Mouse (Mus musculus) MEL (cell line): ENCODE results near the gene Dnah17. TPM values are rescaled to one million over a fixed set of nuclear protein-coding genes. Genes with fewer than 3 reads are reported as not detected.

Source experiments
- DNase-seq: peaks from one replicate; pipeline ENCODE4 v3.0.0; 2011; ENCODE audit warnings: low read depth, low spot score
- H3K27ac ChIP-seq: 2 replicates; pipeline ENCODE4 v1.5.1; 2012; ENCODE audit warnings: low read depth, mild to moderate bottlenecking, control low read depth, low read length, moderate library complexity; ENCODE audit not compliant: control insufficient read depth
- H3K27me3 ChIP-seq, 2 experiments: fragments of 150-350 bp in 1 of 2; sonication (generic) in 1 of 2; 2 replicates each; pipeline ENCODE4 v1.6.1; 2012; ENCODE audit warnings: low read length in 2 of 2, mild to moderate bottlenecking in 2 of 2, improper control_type of control experiment in 1 of 2, moderate library complexity in 1 of 2; ENCODE audit not compliant: insufficient read depth in 2 of 2, control insufficient read depth in 1 of 2
- H3K36me3 ChIP-seq, 2 experiments: 2 replicates each; pipeline ENCODE4 v1.6.1; 2012 to 2014; ENCODE audit warnings: low read length in 2 of 2, improper control_type of control experiment in 1 of 2, inconsistent platforms in 1 of 2, mild to moderate bottlenecking in 1 of 2; ENCODE audit not compliant: insufficient read depth in 2 of 2, control insufficient read depth in 1 of 2
- H3K4me1 ChIP-seq, 2 experiments: fragments of 150-350 bp in 1 of 2; sonication (generic) in 1 of 2; 2 replicates each; pipeline ENCODE4 v1.6.1; 2012; ENCODE audit warnings: low read length in 2 of 2, improper control_type of control experiment in 1 of 2, mild to moderate bottlenecking in 1 of 2; ENCODE audit not compliant: insufficient read depth in 2 of 2, control insufficient read depth in 1 of 2
- H3K4me3 ChIP-seq, 2 experiments: fragments of 150-350 bp in 1 of 2; sonication (generic) in 1 of 2; 2 replicates each; pipeline ENCODE4 v1.5.1; 2012; ENCODE audit warnings: low read depth in 2 of 2, low read length in 2 of 2, mild to moderate bottlenecking in 2 of 2, moderate library complexity in 2 of 2, control low read depth in 1 of 2, improper control_type of control experiment in 1 of 2; ENCODE audit not compliant: control insufficient read depth in 1 of 2, insufficient read depth in 1 of 2
- H3K79me2 ChIP-seq: 2 replicates; pipeline ENCODE4 v1.6.1; 2012; ENCODE audit warnings: mild to moderate bottlenecking, low read length, moderate library complexity; ENCODE audit not compliant: control insufficient read depth, poor library complexity, insufficient read depth
- H3K9ac ChIP-seq: 2 replicates; pipeline ENCODE4 v1.6.1; 2012; ENCODE audit warnings: low read depth, mild to moderate bottlenecking, control low read depth, low read length, moderate library complexity; ENCODE audit not compliant: control insufficient read depth, poor library complexity, severe bottlenecking
- H3K9me3 ChIP-seq: fragments of 150-350 bp; sonication (generic); replicated peaks from 2 replicates; pipeline ENCODE4 v1.6.1; 2012; ENCODE audit warnings: mild to moderate bottlenecking, low read length, improper control_type of control experiment, moderate library complexity; ENCODE audit not compliant: insufficient read depth
- BHLHE40 ChIP-seq: IDR thresholded peaks from 2 replicates; pipeline ENCODE4 v1.6.1; 2012; ENCODE audit warnings: low read depth, mild to moderate bottlenecking, inconsistent platforms, low read length, improper control_type of control experiment, borderline replicate concordance
- EP300 ChIP-seq, 2 experiments: IDR thresholded peaks; 2 replicates each; pipeline ENCODE4 v1.6.1; 2011; ENCODE audit warnings: improper control_type of control experiment in 2 of 2, low read length in 2 of 2, low read depth in 1 of 2, mild to moderate bottlenecking in 1 of 2
- ETS1 ChIP-seq: IDR thresholded peaks from 2 replicates; pipeline ENCODE4 v1.6.1; 2012; ENCODE audit warnings: low read depth, mild to moderate bottlenecking, inconsistent platforms, low read length, improper control_type of control experiment, moderate library complexity
- GATA1 ChIP-seq: IDR thresholded peaks from 2 replicates; pipeline ENCODE4 v1.6.1; 2011; ENCODE audit warnings: low read depth, low read length, improper control_type of control experiment
- HCFC1 ChIP-seq: IDR thresholded peaks from 2 replicates; pipeline ENCODE4 v1.6.1; 2012; ENCODE audit warnings: low read depth, mild to moderate bottlenecking, inconsistent platforms, low read length, improper control_type of control experiment, moderate library complexity
- JUND ChIP-seq: IDR thresholded peaks from 2 replicates; pipeline ENCODE4 v1.6.1; 2011; ENCODE audit warnings: low read depth, mild to moderate bottlenecking, improper control_type of control experiment, low read length
- KAT2A ChIP-seq: conservative IDR thresholded peaks from 2 replicates; pipeline ENCODE4 v1.6.1; 2012; ENCODE audit warnings: low read depth, low read length, improper control_type of control experiment, inconsistent platforms
- MEF2A ChIP-seq: IDR thresholded peaks from 2 replicates; pipeline ENCODE4 v1.6.1; 2014; ENCODE audit warnings: low read depth, mild to moderate bottlenecking, inconsistent platforms, low read length, improper control_type of control experiment; ENCODE audit not compliant: poor library complexity, insufficient replicate concordance, severe bottlenecking; ENCODE audit errors: extremely low read depth
- MXI1 ChIP-seq: IDR thresholded peaks from 2 replicates; pipeline ENCODE4 v1.6.1; 2011; ENCODE audit warnings: mild to moderate bottlenecking, low read depth, low read length, improper control_type of control experiment
- MYC ChIP-seq: IDR thresholded peaks from 2 replicates; pipeline ENCODE4 v1.6.1; 2011; ENCODE audit warnings: low read depth, mild to moderate bottlenecking, low read length, improper control_type of control experiment, moderate library complexity
- NELFE ChIP-seq: IDR thresholded peaks from 2 replicates; pipeline ENCODE4 v1.6.1; 2011; ENCODE audit warnings: low read depth, low read length, improper control_type of control experiment
- NRF1 ChIP-seq: IDR thresholded peaks from 2 replicates; pipeline ENCODE4 v1.6.1; 2014; ENCODE audit warnings: low read depth, mild to moderate bottlenecking, inconsistent platforms, low read length, improper control_type of control experiment, moderate library complexity; ENCODE audit not compliant: poor library complexity, insufficient read depth, severe bottlenecking
- POLR2A ChIP-seq, 2 experiments: IDR thresholded peaks; 2 replicates each; pipeline ENCODE4 v1.6.1; 2011 to 2012; ENCODE audit warnings: low read length in 2 of 2, mild to moderate bottlenecking in 2 of 2, control low read depth in 1 of 2, improper control_type of control experiment in 1 of 2, low read depth in 1 of 2, moderate library complexity in 1 of 2; ENCODE audit not compliant: control insufficient read depth in 1 of 2, insufficient read depth in 1 of 2, poor library complexity in 1 of 2
- POLR2AphosphoS5 ChIP-seq: IDR thresholded peaks from 2 replicates; pipeline ENCODE4 v1.6.1; 2012; ENCODE audit warnings: low read depth, borderline replicate concordance, mild to moderate bottlenecking, inconsistent platforms, low read length, moderate library complexity, mixed read lengths
- TCF12 ChIP-seq: IDR thresholded peaks from 2 replicates; pipeline ENCODE4 v1.6.1; 2014; ENCODE audit warnings: low read depth, mild to moderate bottlenecking, inconsistent platforms, low read length, improper control_type of control experiment, moderate library complexity
- UBTF ChIP-seq: IDR thresholded peaks from 2 replicates; pipeline ENCODE4 v1.6.1; 2012; ENCODE audit warnings: low read depth, mild to moderate bottlenecking, inconsistent platforms, low read length, improper control_type of control experiment, moderate library complexity, borderline replicate concordance; ENCODE audit not compliant: insufficient read depth
- USF2 ChIP-seq, 2 experiments: IDR thresholded peaks; 2 replicates each; pipeline ENCODE4 v1.6.1; 2011 to 2012; ENCODE audit warnings: improper control_type of control experiment in 2 of 2, low read length in 2 of 2, borderline replicate concordance in 1 of 2, inconsistent platforms in 1 of 2, low read depth in 1 of 2, mild to moderate bottlenecking in 1 of 2; ENCODE audit not compliant: insufficient read depth in 1 of 2
- ZMIZ1 ChIP-seq: IDR thresholded peaks from 2 replicates; pipeline ENCODE4 v1.6.1; 2012; ENCODE audit warnings: low read depth, mild to moderate bottlenecking, inconsistent platforms, low read length, improper control_type of control experiment, moderate library complexity
- polyA plus RNA-seq, 2 experiments: library from polyadenylated mRNA; stranded (reverse) in 1 of 2; unstranded in 1 of 2; fragments of >175 nt in 1 of 2; fragments of >200 nt in 1 of 2; gene quantifications; 2 replicates each; pipeline versions ENCODE4 v1.2.1 to v1.2.4; 2012; ENCODE audit warnings: low replicate concordance in 2 of 2, low read depth in 1 of 2; ENCODE audit not compliant: insufficient read length in 2 of 2, insufficient read depth in 1 of 2, missing spikeins in 1 of 2
- total RNA-seq: library from RNA; depleted of rRNA; stranded (reverse); fragments of 300-350 nt; gene quantifications from 2 replicates; pipeline ENCODE4 v1.2.3, GENCODE M21; 2012

Gene Dnah17
- total and polyA plus RNA-seq, 3 experiments = 0.04 to 0.21 TPM; not detected in 1

GRCm38 (mm10) chr11:117986126-117987031 lies 144.1 kb downstream of the Dnah17 start, which contains the start of gene Pgs1 (continued):
- TF ChIP-seq USF2 (IDR thresholded peaks at IDR 0.05; ENCODE audit: borderline replicate concordance in 1 of 2, insufficient read depth in 1 of 2, low read depth in 1 of 2, low read length in 2 of 2) (no peak), POLR2A (IDR thresholded peaks at IDR 0.05; ENCODE audit: control insufficient read depth in 1 of 2, insufficient read depth in 1 of 2, low read depth in 1 of 2, low read length in 2 of 2, poor library complexity in 1 of 2) (peak; percentile 72 to 82; a peak in 2 of 4 replicates), TCF12 (0 out of 2 replicates have a peak, but pooled peaks have one; percentile 26), GATA1 (no peak), MEF2A (no peak)
- TF ChIP-seq, all 39 proteins: peak for 10

- Histone ChIP-seq H3K79me2 (peaks cover 21% of the 10 kb centered on the region), H3K36me3 (peaks cover 0 to 10% of the 10 kb centered on the region in 2 experiments; a peak in 2 of 4 replicates), H3K27ac (no peak overlapping the region), H3K27me3 (peaks cover 27 to 29% of the 10 kb centered on the region in 2 experiments), H3K9me3 (no peaks in the 10 kb centered on the region), H3K4me1 (peaks cover 5 to 15% of the 10 kb centered on the region in 2 experiments), H3K4me3 (no peak overlapping the region), H3K9ac (no peak overlapping the region)
- no peak for TF ChIP-seq UBTF
- no peak for TF ChIP-seq MEF2A
- no peak for TF ChIP-seq NELFE
- TF ChIP-seq BHLHE40 = no peak
- no peak for TF ChIP-seq KAT2A
- TF ChIP-seq POLR2AphosphoS5 = no peak
- no peak for TF ChIP-seq ZMIZ1
- TF ChIP-seq GATA1 = no peak
- no peak for TF ChIP-seq HCFC1
- TF ChIP-seq MYC = no peak
- no peak for TF ChIP-seq TCF12
- TF ChIP-seq POLR2A (IDR thresholded peaks at IDR 0.05; ENCODE audit: control insufficient read depth in 1 of 2, insufficient read depth in 1 of 2, low read depth in 1 of 2, low read length in 2 of 2, poor library complexity in 1 of 2) = no peak
- TF ChIP-seq USF2 (IDR thresholded peaks at IDR 0.05; ENCODE audit: borderline replicate concordance in 1 of 2, insufficient read depth in 1 of 2, low read depth in 1 of 2, low read length in 2 of 2) = no peak
- no peak for TF ChIP-seq JUND
- no peak for TF ChIP-seq ETS1
- TF ChIP-seq EP300 (IDR thresholded peaks at IDR 0.05; ENCODE audit: low read depth in 1 of 2, low read length in 2 of 2) = no peak
- TF ChIP-seq NRF1 = no peak
- no peak for TF ChIP-seq MXI1
- DNase-seq = no peak
Measured at GRCm38 (mm10) chr11:117983770-117984169, 146.7 kb downstream of the Dnah17 start.
